Mouse (Mus musculus) heart, postnatal 4 days (tissue): ENCODE measurements at regions not wholly inside any gene's neighbourhood (a gene's known extent, or its start where the extent isn't known, plus 50 kb on each side); places are given as distances from the start of the nearest gene placed in this dataset.

Source experiments
- DNase-seq: peaks from one replicate; pipeline ENCODE4 v3.0.0; 2021

DNA sequence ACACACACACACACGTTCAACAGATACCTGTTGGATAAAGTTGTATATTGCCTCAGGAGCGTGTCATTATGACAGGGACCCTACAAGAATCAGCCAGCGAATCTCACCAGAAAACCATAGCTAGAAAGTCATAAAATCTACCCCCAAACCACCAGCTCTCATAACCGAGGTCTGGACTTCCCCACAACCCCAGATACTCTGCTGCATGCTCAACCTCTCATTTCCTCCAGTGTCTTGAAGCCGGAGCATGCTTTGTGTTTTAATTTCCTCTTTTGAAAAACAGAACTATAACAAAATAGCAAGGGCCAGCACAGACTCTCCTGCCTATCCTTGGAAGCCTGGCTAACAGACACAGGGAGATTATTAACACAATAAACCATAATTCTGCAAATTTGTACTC lies 597.4 kb upstream of the Sall1 start:
- DNase-seq = no peak

GRCm38 (mm10) chr8:89634864-89635263 lies 590.9 kb upstream of the Sall1 start:
- DNase-seq = no peak

- no peak for DNase-seq
Measured at GRCm38 (mm10) chr8:89632304-89632703, 588.3 kb upstream of the Sall1 start.

- peak; percentile 7 for DNase-seq
Measured at GRCm38 (mm10) chr8:89630540-89630939, 586.6 kb upstream of the Sall1 start.

GRCm38 (mm10) chr8:89618089-89618488 lies 574.1 kb upstream of the Sall1 start:
- no peak for DNase-seq

GRCm38 (mm10) chr8:89615863-89616558 lies 572.0 kb upstream of the Sall1 start:
- DNase-seq = no peak

GRCm38 (mm10) chr8:89609074-89609473 lies 565.1 kb upstream of the Sall1 start:
- DNase-seq = no peak

- no peak for DNase-seq
Measured at GRCm38 (mm10) chr8:89605905-89606468, 562.0 kb upstream of the Sall1 start.

DNA sequence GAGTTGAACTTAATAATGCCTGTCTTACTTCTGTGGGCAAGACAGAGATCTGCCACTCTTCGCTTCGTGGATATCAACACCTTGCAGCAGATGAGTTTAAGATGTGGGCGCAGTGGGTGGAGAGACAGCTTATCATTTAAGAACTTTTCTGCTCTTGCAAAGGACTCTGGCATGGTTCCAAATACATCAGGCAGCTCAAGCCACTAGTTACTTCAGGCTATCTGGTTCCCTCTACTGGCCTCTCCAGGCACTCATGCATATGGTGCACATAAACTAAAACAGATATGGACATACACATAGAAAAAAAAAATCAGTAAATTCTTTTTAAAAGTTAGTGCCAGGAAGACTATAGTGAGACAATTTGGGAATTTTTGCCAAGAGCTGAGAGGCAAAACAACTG lies 560.5 kb upstream of the Sall1 start:
- DNase-seq = no peak

DNA sequence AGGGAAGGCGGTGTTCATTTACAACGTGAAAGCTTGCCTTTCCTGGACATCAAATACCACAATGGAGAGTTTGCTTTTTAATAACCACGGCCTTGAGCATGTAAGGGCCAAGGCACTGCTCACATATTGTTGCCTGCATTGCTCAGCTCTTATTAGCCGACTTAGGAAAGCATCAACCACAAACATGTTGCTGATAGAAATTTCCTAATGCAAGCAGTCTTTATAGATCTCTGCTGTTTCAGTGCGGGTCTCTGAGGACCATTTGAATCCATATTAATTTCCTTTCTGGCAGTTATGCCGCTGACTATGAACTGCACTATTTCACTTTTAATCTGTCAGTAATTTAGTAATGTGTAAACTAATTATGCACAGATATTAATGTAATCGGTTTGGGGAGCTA lies 552.4 kb upstream of the Sall1 start:
- no peak for DNase-seq

DNA sequence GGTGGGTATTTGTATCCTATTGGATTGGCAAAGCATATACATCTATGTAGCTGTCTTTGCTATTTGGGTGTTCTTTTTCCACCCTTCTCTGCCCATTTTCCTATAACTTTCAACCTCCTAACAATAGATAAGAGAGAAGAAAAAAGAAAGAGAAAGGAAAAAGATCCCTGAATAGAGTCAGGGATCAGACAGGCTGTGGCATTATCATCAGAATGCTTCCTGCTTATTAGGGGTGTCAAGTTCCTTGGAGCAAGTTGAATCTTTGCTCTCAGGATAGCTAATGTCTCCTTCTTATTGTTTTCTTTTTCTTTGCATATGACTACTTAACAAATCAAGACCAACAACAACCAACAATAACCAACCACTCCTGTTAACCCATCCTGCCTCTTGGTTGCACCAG lies 539.1 kb upstream of the Sall1 start:
- no peak for DNase-seq

DNA sequence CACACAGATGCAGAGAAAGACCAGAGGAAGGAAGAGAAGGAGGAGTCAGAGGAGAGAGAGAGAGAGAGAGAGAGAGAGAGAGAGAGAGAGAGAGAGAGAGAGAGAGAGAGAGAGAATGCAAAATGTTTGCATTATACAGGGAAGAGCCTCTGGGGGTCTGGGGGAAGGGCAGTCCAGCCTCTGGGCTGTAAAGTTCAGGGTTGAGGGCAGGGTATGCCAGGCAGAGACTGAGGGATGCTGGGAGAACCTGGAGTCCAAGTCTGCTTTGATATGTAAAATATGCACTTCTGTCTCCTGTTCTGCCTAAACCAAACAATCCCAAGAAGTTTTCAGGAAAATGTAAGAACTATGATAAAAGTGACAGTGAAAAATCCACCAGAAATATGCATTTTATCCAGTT lies 538.6 kb upstream of the Sall1 start:
- DNase-seq = no peak

- DNase-seq = peak; percentile 83
Measured at GRCm38 (mm10) chr8:89571816-89572215, 527.9 kb upstream of the Sall1 start.

DNA sequence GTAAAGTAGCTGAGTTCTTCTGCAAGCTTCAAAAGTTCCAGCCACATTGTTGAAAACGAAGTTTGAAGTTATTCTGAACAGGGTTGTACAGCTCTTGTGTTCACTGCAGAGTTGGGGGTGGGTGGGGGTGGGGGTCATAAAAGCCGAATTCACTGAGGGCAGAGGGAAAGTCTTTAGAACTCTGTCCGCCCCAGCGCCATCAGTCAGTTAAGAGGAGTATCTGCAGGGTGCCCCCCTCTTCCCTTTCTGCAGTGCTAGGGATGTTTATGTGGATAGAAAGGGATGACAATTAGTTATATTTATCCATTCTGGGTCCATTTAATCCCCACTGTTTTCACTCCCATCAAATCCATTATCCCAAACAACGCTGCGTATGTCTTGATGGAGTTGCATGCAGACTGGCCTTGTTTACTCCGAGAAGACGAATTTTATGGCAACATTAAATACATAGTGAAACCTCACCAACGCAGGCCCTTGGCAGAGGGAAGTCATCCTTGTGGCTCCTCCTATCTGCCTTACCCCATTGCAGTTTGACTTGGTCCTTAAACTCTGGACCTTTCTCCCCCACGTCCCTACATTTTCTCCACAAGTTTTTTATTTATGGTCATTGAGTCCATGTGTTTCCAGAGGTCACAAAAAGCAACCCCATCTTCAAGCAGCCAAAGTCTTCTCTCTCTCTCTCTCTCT lies 526.8 kb upstream of the Sall1 start:
- no peak for DNase-seq

- DNase-seq = no peak
Measured at GRCm38 (mm10) chr8:89569406-89569805, 525.4 kb upstream of the Sall1 start.

DNA sequence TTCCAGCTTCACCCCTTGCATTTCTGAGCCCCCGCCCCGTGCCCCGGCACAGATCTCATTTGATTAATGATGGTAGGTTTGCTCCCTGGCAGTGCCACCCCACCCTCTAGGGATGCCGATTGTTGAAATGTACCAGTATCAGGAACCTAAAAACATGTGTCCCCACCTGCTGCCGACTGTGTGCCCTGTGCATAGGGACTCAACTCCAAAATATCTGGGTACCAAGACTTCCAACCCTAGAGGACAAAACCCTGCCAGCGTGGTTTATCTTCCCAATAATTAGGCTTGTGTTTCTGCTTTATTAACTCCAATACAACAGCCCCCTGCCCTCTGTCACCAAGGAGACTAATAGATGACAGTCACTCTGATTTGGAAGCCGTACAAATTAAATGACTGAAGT lies 524.7 kb upstream of the Sall1 start:
- DNase-seq = no peak

DNA sequence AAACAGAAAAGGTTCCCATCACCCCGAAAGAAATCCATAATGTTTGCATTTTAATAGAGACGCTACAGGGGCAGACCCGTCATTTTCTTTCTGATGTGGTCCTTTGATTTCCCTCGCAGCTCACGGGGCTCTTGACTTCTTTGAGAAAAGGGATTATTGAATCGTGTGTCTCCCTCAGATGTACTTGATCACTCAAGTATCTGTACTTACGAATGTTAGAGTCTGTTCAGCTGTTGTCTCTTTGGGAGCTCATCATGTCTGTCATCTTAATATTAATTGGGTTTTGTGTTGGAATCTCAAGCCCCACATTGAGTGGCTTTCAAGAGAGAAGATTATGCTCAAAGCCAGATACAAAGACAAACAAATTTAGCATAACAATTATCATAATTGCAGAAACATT lies 523.0 kb upstream of the Sall1 start:
- no peak for DNase-seq

- DNase-seq = no peak
Measured at GRCm38 (mm10) chr8:89566461-89566860, 522.5 kb upstream of the Sall1 start.

GRCm38 (mm10) chr8:89565147-89565826 lies 521.3 kb upstream of the Sall1 start:
- no peak for DNase-seq

DNA sequence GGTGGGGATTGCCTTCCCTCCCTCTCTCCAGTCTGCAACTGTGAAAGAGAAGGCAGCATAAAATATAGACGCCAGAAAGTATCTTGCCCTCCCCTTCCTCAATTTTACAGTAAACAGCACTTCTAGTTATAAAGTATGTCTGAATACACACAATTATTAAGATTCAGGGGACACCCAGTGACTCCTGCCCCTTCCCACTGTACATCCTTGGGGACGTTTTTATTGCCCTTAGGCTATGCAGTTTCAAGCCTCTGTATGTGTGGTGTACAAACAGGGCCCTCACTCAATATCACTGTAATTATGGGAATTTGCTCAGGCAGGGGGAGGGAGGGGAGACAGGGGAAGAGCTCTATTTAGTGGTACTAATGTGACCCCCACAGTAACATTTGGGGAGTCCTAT lies 519.6 kb upstream of the Sall1 start:
- DNase-seq = no peak

GRCm38 (mm10) chr8:89562597-89562996 lies 518.6 kb upstream of the Sall1 start:
- no peak for DNase-seq

- no peak for DNase-seq
Measured at GRCm38 (mm10) chr8:89541231-89541630, 497.3 kb upstream of the Sall1 start.

- no peak for DNase-seq
Measured at GRCm38 (mm10) chr8:89534605-89535004, 490.6 kb upstream of the Sall1 start.

GRCm38 (mm10) chr8:89525041-89525440 lies 481.1 kb upstream of the Sall1 start:
- no peak for DNase-seq
